Mouse (Mus musculus): ENCODE data around the gene Kiss1r.

Gene Kiss1r

GRCm38 (mm10) chr10:79921572-79921971, 4.8 kb downstream of the Kiss1r start:
- DNase-seq (ENCODE audit: extremely low read depth, low read depth, low spot score) = no peak

DNA sequence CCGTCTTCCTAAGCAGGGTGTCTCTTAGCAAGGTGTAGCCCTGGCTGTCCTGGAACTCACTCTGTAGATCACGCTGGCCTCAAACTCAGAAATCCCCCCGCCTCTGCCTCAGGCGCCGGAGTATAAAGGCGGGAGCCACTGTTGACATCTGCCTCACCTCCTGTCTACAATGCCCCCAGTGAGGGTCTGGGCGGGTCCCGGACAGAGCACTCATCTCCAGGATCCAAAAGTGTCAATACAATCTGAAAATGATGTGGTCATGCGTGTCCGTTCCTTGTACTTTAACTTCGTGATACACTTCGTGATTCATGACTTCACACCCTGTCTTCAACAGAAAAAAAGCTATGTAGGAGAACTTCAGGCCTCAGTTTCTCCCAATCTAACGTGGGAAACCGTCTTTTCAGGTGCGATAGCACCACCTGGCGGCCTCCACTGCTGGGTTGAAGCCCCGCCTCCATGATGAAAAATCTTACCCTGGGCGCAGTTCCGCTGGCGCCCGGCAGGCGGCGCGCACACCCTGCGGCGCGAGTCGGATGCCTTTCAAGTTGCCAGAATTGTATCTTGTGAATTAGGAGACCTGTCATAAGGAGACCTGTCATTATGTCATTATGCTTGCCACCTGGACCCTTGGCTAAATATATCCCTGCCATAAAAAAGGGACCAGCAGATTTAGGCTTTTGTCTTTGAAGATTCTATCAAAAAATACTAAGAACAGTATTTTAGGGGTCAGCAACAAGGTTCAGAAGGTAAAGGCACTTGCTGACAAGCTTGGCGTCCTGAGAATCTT, 8.4 kb downstream of the Kiss1r start:
- no peak for DNase-seq (ENCODE audit: extremely low read depth, low read depth, low spot score)

- no peak for DNase-seq (ENCODE audit: extremely low read depth, low read depth, low spot score)
These were observed 9.2 kb downstream of the Kiss1r start for GRCm38 (mm10) chr10:79925785-79926490.

DNA sequence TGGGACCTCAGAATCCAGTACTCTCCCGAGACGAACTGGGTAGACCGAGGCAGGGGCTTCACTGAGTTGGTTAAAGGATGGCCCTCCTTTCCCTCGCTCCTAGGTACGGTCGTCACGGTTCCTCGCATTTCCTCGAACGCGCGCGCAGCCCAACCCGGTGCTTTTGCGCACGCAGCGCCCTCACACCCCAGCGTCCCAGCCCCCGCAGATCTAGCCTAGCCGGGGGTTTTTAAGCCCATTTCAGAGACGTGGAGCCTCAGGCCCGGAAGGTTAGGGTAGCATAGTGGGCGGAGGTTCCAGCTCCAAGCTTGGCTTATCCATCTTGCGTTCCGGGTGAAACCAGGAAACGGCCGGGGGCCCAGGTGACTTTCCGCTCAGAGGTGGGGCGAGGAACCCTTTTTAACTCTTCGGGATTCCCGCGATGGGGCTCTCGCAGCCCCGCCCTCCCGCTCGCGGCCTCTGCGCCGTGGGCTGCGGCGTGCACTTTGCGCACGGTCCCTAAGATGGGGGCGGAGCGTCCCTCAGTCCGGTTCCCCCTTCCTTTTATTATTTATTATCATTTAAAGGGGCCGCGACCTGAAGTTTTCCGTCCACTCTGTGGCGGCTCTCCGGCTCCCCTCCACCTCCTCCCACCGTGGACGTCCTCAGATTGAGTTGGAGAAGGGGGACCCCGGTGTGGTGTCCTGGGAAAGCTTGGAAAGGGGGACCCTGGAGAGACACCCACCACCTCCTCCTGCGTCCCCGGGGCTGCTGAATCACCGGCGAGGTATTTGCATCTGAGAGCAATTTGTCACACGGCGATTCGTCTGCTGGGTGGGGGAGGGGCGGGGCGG, 9.9 kb downstream of the Kiss1r start, which contains the start of gene Arid3a:
TSS of gene Arid3a (plus strand) at position 553 of the 833 bp plus-strand sequence.
- DNase-seq (ENCODE audit: extremely low read depth, low read depth, low spot score) = no peak

- DNase-seq (ENCODE audit: extremely low read depth, low read depth, low spot score) = no peak
These were observed 10.7 kb downstream of the Kiss1r start for GRCm38 (mm10) chr10:79927324-79928029.

DNA sequence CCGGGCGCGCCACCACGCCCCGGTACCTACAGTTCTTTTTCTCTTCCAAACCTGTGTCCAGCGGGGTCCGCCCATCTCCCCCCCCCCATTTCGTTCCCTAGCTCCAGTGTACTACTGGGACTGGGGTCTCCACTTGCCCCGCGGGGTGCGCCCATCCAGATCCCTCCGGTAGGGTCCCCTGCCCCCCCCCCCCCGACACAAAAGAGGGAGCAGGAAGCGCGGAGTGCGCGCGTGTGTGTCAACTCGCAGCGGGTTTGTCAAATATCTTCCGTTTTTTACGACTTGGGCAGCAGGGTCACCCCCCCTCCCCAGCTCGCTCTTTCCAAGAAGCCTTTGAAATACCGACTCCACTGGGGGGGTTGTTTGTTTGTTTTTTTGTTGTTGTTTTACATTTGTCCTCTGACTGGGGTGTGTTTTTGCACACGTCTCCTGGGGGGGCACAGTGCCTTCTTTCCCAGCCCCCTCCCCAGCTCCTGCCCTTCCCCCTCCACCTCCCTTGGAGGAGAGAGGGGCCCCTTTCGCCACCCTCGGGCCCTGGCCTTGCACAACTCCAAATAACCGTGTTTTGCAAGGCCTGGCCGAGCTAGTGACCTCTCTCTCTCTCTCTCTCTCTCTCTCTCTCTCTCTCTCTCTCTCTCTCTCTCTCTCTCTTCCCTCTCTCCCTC, 11.4 kb downstream of the Kiss1r start:
- no peak for DNase-seq (ENCODE audit: extremely low read depth, low read depth, low spot score)

DNA sequence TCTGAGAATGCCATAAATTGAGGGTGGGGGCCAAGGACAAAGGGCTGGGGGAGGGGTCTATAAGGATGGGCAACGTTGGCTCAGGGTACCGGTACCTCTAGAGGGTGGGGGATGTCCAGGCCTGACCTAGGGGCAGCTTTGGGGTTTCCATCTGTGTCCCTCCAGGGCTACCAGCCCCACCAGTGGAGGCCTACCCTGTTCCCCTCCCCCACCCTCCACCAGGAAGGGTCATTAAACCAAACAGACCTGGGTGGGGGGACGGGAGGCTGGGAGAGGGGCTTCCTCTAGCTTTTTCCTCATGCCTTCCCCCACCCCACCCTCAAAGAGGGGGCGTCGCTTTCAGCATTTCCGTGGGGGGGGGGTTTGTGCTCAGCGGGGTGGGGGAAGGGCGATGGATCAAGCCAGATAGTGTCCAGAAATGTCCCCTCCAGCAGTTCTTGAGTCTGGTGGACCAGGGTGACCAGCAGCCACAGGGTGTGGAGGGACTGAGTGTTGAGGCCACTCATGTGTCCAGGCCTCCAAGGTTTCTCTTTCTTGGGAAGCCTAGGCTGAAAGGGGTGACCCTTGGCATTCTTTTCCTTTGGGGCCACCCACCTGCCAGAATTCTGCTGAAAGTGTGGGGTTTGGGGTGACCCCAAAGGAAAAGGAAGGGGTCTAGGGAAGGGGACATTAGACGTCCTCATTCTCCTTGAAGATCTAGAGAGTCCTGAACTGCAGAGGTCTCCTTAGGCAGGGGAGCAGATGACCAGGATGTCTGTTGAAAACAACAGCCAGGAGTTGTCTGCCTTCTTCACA, 12.3 kb downstream of the Kiss1r start:
- DNase-seq (ENCODE audit: extremely low read depth, low read depth, low spot score) = no peak

DNA sequence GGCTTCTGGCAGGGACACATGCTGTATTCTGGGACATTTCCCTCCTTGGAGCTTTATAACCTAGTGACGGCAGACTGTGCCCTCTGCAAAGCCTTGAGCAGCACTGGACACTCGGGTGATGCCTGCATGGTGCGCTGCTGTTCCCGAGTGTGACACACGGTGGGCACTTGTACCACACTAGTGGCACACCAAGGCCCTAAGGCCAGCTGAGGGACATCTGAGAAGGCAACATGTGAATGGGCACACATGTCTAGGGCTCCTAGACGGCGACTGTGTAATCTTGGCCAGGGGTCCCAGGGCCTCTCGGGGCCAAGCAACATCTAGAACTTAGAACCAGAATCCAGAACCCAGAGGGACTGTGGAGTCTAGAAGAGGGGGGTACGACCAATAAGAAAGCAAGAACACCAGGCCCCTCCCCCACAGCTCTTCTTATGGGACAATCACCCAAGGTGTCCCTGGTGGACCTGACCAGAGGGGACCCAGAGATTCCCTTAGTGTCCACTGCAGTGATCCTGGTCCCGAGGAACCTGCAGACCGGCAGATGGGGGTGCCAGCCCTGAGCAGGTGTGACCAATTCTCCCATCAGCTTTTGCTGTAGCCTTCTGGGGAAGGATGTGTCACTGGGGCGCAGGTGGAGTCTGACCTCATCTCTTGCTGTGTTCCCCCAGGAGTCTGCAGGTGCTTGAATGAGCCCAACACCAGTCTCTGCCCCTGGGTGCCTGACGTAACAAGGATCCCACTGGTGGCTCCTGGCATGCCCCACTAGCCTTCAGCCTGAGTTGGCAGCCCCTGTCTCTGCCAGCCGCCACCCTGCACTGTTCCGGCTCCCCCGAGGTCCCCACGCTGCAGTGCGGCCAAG, 13.4 kb downstream of the Kiss1r start:
- DNase-seq (ENCODE audit: extremely low read depth, low read depth, low spot score) = no peak

GRCm38 (mm10) chr10:79930826-79931186, 14.0 kb downstream of the Kiss1r start:
- no peak for DNase-seq (ENCODE audit: extremely low read depth, low read depth, low spot score)

- DNase-seq (ENCODE audit: extremely low read depth, low read depth, low spot score) = no peak
These were observed 15.0 kb downstream of the Kiss1r start for GRCm38 (mm10) chr10:79931797-79932196.

DNA sequence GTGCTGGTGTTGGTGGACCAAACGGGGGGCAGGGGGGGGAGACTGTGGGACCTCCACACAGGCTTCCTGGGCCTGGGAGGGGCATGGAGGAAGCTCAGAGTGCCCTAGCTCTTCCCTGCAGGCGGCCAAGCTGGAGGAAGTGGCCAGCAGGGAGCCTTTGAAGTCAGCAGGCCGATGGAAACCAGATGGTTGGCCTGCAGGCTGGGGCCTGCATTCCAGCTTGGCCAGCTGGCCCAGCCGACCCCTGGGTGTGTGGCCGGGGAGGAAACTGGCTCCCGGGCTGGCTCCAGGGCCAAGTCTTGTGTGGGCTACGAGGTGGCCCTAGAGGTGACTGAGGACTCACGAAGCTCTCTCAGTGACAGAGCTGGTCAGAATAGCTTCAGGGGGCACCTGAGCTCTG, 16.0 kb downstream of the Kiss1r start:
- DNase-seq (ENCODE audit: extremely low read depth, low read depth, low spot score) = no peak

DNA sequence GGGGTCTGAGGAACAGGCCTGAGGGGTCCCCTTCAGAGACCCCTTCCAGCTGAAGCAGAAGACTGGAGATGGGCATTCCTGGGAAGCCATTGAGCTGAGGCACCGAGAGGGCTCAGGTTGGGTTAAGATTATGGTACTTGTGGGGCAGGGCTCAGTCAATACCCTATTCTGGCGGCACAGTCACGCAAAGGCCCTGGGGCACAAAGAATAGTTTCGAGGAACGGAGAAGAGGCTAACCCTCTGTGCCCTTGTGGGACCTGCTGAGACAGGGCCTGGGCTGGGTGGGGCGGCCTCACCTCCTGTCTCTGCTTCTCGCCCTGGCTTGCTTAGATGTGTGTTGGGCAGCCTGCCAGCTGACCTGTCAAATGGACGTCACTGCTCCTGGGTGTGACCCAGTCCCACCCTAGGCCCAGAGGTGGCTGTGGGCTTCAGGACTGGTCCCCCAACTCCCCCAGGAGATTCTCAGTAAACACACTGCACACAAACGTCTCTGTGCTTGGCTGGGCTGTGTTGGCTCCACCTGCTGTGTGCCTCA, 16.4 kb downstream of the Kiss1r start:
- no peak for DNase-seq (ENCODE audit: extremely low read depth, low read depth, low spot score)

DNA sequence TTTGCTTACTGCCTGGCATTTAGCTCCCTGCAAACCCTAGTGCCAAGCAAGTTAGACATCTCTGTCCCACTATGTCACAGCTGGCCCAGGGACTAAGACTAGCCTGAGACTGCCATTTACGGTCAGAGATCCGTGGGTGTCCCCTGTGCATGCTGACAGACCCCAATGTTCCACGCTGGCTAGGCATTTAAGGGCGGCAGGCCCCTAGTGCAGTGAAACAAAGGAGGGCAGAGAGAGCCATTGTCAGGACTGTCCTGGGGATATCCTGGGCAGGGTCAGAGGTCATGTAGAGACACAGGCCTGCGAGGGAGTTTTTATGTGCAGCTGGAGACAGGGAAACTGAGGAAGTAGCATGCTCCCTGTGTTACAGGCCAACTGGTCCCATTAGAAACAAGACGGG, 17.1 kb downstream of the Kiss1r start:
- no peak for DNase-seq (ENCODE audit: extremely low read depth, low read depth, low spot score)

- DNase-seq (ENCODE audit: extremely low read depth, low read depth, low spot score) = peak; percentile 46
These were observed 17.5 kb downstream of the Kiss1r start for GRCm38 (mm10) chr10:79934272-79934721.

DNA sequence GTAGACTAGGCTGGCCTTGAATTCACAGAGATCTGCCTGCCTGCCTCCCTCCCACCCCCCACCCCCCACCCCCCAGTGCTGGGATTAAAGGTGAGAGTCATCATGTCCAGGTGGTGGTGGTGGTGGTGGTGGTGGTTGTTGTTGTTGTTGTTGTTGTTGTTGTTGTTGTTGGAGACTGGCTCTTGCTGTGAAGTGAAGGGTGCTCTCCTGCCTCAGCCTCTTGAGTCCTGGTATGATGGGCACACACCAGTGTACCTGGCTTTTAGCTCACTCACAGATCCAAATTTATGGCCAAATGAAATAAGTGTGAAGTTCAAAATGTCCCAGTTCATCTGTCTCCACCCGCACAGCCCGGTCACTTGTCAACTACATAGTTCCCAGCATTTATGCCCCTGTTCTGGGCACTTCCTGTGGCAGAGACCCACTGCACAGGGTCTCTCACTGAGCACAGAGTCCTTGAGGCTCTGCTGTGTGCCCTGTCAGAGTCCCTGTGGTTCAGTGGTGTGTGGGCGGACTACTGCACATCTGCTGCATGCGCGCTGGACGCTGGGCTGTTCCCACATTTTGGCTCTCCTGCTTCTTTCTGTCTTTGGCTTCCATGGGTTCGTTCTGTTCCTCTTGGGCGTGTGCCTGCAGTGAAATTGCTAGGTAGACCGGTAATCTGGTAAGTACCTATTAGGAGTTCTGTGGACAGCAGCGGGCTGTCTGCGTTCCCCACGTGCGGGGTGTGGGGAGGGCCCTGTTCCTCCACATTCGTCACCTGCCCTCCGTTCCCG, 18.2 kb downstream of the Kiss1r start:
- DNase-seq (ENCODE audit: extremely low read depth, low read depth, low spot score) = no peak

DNA sequence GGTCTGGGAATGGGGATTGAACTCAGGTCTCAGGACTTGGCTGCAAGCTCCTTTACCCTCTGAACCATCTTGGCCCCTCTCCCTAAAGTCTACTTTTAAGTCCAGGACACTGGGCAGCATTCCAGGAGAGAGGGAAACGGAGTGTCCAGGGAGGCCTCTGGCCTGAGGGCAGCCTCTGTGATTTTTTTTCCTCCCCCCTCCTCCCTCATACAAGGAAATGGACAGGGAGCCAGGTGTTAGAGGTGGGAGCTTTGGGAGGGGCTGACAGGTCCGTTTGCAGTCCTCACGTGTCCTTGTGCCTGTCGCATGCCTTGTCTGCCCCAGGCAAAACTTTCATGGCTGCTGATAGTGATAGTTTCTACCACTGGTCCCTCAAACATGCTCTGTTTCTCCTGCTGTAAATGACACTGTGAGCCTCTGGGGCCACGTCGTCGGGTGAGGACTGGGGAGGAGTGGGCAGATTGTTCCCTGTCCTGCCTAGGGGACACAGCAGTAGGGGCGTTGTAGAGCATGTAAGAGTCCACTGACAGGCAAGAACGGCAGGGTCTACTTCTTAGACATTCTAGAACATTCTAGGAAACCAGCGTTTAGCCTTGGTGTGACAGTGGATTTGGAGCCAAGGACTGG, 19.6 kb downstream of the Kiss1r start:
- no peak for DNase-seq (ENCODE audit: extremely low read depth, low read depth, low spot score)

DNA sequence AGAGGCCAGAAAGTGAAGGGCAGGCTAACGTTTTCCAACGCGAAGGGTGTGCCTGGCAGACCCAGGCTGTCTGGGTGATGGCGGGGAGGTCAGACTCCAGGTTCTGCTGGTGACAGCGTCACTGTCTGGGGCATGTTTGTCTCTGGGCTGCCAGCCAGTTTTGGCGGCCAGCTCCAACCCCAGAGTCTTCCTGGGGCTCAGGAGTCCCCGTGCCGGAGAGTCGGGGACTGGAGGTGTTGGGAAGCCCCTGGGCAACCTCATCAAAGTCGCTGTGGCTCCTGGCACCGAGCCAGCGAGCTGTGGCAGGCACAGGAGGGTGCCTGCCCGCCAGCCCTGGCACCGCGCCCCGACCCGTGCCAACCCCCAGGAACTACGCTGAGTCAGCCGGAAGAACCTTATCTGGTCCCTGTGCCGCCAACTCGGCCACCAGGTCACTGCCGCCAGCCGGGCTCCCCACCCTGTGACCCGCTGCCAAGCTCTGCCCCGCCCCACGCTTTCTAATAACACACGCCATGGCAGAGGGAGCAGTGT, 20.2 kb downstream of the Kiss1r start:
- no peak for DNase-seq (ENCODE audit: extremely low read depth, low read depth, low spot score)
